In the genomic region with DNA sequence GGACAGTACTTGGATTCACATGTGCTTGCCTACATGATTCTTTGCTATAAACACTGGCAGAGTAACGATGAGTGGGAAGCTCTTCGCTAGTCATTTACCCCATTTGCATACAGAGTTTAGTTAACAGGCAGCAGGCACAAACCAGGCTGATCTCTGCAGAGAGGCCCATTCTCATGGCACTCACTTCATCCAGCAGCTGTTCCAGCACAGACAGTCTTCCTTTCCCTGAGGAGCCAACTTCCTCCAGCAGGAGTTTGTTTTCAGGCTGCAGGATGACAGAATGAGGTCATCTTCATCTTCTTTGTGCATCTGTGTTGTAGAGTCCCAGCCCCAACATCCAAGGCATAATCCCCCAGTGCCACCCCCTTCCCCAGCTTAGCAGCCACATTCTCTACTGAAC, we compare ENCODE assay signal across 20 mouse cellular contexts. TPM values are rescaled to one million over a fixed set of nuclear protein-coding genes. Genes with fewer than 3 reads are reported as not detected.
DNase-seq lines count a peak whose midpoint lies in the region; ATAC-seq lines count a peak whose summit lies in the region.
"Had no signal": no experiment of that assay in that cellular context is flagged by ENCODE, and none has a peak within 500 bp of the region (broad histone marks: within the 10 kb centered on the region; RNA-seq: fewer than 3 reads in every experiment).

No protein-coding gene starts in this region.

- no peak for ATAC-seq in kidney, embryonic 14.5 days (ENCODE audit: low FRiP score, low TSS enrichment)
- no peak for ATAC-seq in megakaryocyte progenitor cell, adult 5-6 weeks (replicated peaks; ENCODE audit: poor library complexity)
- ATAC-seq: forebrain, embryonic 14.5 days; intestine, embryonic 15.5 days; Patski had no signal

- H3K27me3 ChIP-seq in kidney, embryonic 14.5 days (ENCODE audit: control insufficient read depth, insufficient read depth, low read length): no peaks in the 10 kb centered on the region
- H3K27me3 ChIP-seq: intestine, embryonic 15.5 days; limb, embryonic 15.5 days; Patski had no signal

- no peaks in the 10 kb centered on the region for H3K4me1 ChIP-seq in kidney, embryonic 14.5 days (ENCODE audit: control insufficient read depth, insufficient read depth, low read length)
- H3K4me1 ChIP-seq: hindbrain, embryonic 10.5 days; intestine, embryonic 15.5 days; megakaryocyte, embryonic 14.5 days had no signal

- H3K4me2 ChIP-seq in kidney, embryonic 14.5 days (replicated peaks; ENCODE audit: low read depth, low read length): no peak overlapping the region
- H3K4me2 ChIP-seq: intestine, embryonic 15.5 days; limb, embryonic 15.5 days; lung, embryonic 14.5 days had no signal

- no peaks in the 10 kb centered on the region for H3K36me3 ChIP-seq in kidney, embryonic 14.5 days (ENCODE audit: control insufficient read depth, insufficient read depth, low read length)
- H3K36me3 ChIP-seq: hindbrain, embryonic 10.5 days; intestine, embryonic 15.5 days; limb, embryonic 15.5 days had no signal

- H3K27ac ChIP-seq in kidney, embryonic 14.5 days (ENCODE audit: low read depth, low read length): no peak overlapping the region
- H3K27ac ChIP-seq: hindbrain, embryonic 10.5 days; intestine, embryonic 15.5 days; layer of hippocampus, adult 2 months; limb, embryonic 15.5 days; stomach, postnatal 0 days had no signal

- H3K9me3 ChIP-seq in kidney, embryonic 14.5 days (ENCODE audit: control insufficient read depth, low read length): no peaks in the 10 kb centered on the region
- H3K9me3 ChIP-seq: hindbrain, embryonic 10.5 days; intestine, embryonic 15.5 days; limb, embryonic 15.5 days had no signal

- peak; percentile 75 to 78 for DNase-seq in frontal cortex, adult 2 months (ENCODE audit: extremely low spot score in 1 of 2, low spot score in 1 of 2)
- no peak for DNase-seq in frontal cortex, postnatal 14 days (ENCODE audit: low spot score in 2 of 2)
- peak; percentile 5 for DNase-seq in kidney, postnatal 14 days
- peak; percentile 11 for DNase-seq in urinary bladder, postnatal 14 days (ENCODE audit: low spot score)
- DNase-seq in urinary bladder, adult 18-20 months (ENCODE audit: low spot score in 2 of 2): no peak
- DNase-seq in neural tube, embryonic 10.5 days (ENCODE audit: extremely low spot score, low spot score): no peak
- DNase-seq: cerebellum, adult 18-20 months; gastrocnemius, postnatal 36 days; lung, embryonic 14.5 days had no signal

- no peak overlapping the region for H3K4me3 ChIP-seq in kidney, embryonic 14.5 days (ENCODE audit: low read length)
- H3K4me3 ChIP-seq: hindbrain, embryonic 10.5 days; intestine, embryonic 15.5 days; layer of hippocampus, adult 2 months; limb, embryonic 15.5 days; megakaryocyte, embryonic 14.5 days had no signal

- WGBS in kidney, embryonic 14.5 days: 91% methylated on average over 2 of the region's 2 CpGs

- no peak overlapping the region for H3K9ac ChIP-seq in kidney, embryonic 14.5 days (ENCODE audit: low read depth, low read length)
- H3K9ac ChIP-seq: intestine, embryonic 15.5 days; limb, embryonic 15.5 days; lung, embryonic 14.5 days had no signal

RNA-seq across cellular contexts. Expression of a gene that starts 47.8 kb away (rescaled TPM):
- 73.6 and 78.2 TPM in 2 replicates for polyA plus RNA-seq in frontal cortex, adult 2 months (2012; rRNA removed)
- 2.2 and 4.1 TPM in 2 replicates for polyA plus RNA-seq in kidney, embryonic 14.5 days (2014; fragmentation: Nextera tagmentation; extraction: Ambion mirVana)
- total RNA-seq in megakaryocyte progenitor cell, adult 5-6 weeks (2015): not detected in 2 replicates
- 0.03 TPM in 1 of 2 replicates, not detected in the other for total RNA-seq in megakaryocyte progenitor cell, adult 5-6 weeks (2017)
- total RNA-seq: monocyte, adult 5-6 weeks had no signal

RNA-seq across cellular contexts. Expression of a gene that starts 48.1 kb away (rescaled TPM):
- 18.6 and 21.1 TPM in 2 replicates for polyA plus RNA-seq in frontal cortex, adult 2 months (2012; rRNA removed)
- 26.7 and 34.2 TPM in 2 replicates for polyA plus RNA-seq in kidney, embryonic 14.5 days (2014; fragmentation: Nextera tagmentation; extraction: Ambion mirVana)
- 17.9 and 18.9 TPM in 2 replicates for total RNA-seq in megakaryocyte progenitor cell, adult 5-6 weeks (2015)
- total RNA-seq in megakaryocyte progenitor cell, adult 5-6 weeks (2017): 19.9 and 29.1 TPM in 2 replicates

Comparison
In these comparisons a context has a peak if more than half of its experiments do, and no peak if none do; other contexts are left out.
1. DNase-seq: peak in frontal cortex, adult 2 months (2 of 2), kidney, postnatal 14 days (single experiment) and urinary bladder, postnatal 14 days (single experiment); none in frontal cortex, postnatal 14 days (0 of 2), urinary bladder, adult 18-20 months (0 of 2) and neural tube, embryonic 10.5 days (single experiment).
2. RNA of a gene that starts 47.8 kb away (polyA plus RNA-seq): 73.6 to 78.2 TPM in frontal cortex, adult 2 months; 2.2 to 4.1 TPM in kidney, embryonic 14.5 days; every median in the first group is over 10 times any median in the second.